Mouse (Mus musculus): ENCODE measurements around the gene Aldh3a1. TPM values are rescaled to one million over a fixed set of nuclear protein-coding genes. Genes with fewer than 3 reads are reported as not detected.
A peak's percentile ranks its signal among the peaks of the same experiment; 100 is the strongest.

Gene Aldh3a1
- polyA plus RNA-seq, 1 experiment: 130 TPM

- 84% methylated on average over 8 of the region's 8 CpGs for WGBS
- TF ChIP-seq POLR2A (IDR thresholded peaks at IDR 0.05; ENCODE audit: borderline replicate concordance, extremely low read depth, low read depth, low read length) (no peak), CTCF (IDR thresholded peaks at IDR 0.05; ENCODE audit: insufficient read depth, low read length) (no peak)
Measured at GRCm38 (mm10) chr11:61227816-61228215, 20.5 kb downstream of the Aldh3a1 start.

GRCm38 (mm10) chr11:61228406-61228805, 21.1 kb downstream of the Aldh3a1 start:
- 53% methylated on average over 3 of the region's 3 CpGs for WGBS
- H3K4me1 ChIP-seq (ENCODE audit: control insufficient read depth, insufficient read depth, low read length): peaks cover 10% of the 10 kb centered on the region
- H3K4me3 ChIP-seq (replicated peaks; ENCODE audit: extremely low read depth, low read depth, low read length): no peak overlapping the region
- DNase-seq: peak; percentile 36
- TF ChIP-seq POLR2A (IDR thresholded peaks at IDR 0.05; ENCODE audit: borderline replicate concordance, extremely low read depth, low read depth, low read length) (no peak), CTCF (IDR thresholded peaks at IDR 0.05; ENCODE audit: insufficient read depth, low read length) (no peak)

More at GRCm38 (mm10) chr11:61227816-61228215, 20.5 kb downstream of the Aldh3a1 start:
- H3K4me1 ChIP-seq (ENCODE audit: control insufficient read depth, insufficient read depth, low read length): peaks cover 10% of the 10 kb centered on the region
- H3K4me3 ChIP-seq (replicated peaks; ENCODE audit: extremely low read depth, low read depth, low read length): no peak overlapping the region
- no peak for DNase-seq

- DNase-seq: peak; percentile 56
- no peak overlapping the region for H3K4me3 ChIP-seq (replicated peaks; ENCODE audit: extremely low read depth, low read depth, low read length)
- no peak for TF ChIP-seq POLR2A (IDR thresholded peaks at IDR 0.05; ENCODE audit: borderline replicate concordance, extremely low read depth, low read depth, low read length)
- TF ChIP-seq CTCF (IDR thresholded peaks at IDR 0.05; ENCODE audit: insufficient read depth, low read length): peak; percentile 63
- H3K4me1 ChIP-seq (ENCODE audit: control insufficient read depth, insufficient read depth, low read length): 0 out of 2 replicates have a peak, but pooled peaks cover under 1% of the 10 kb centered on the region
- WGBS: 1% methylated on average over 9 of the region's 9 CpGs
Measured at GRCm38 (mm10) chr11:61231329-61231728, 24.0 kb downstream of the Aldh3a1 start.

- TF ChIP-seq CTCF (IDR thresholded peaks at IDR 0.05; ENCODE audit: insufficient read depth, low read length): no peak
- TF ChIP-seq POLR2A (IDR thresholded peaks at IDR 0.05; ENCODE audit: borderline replicate concordance, extremely low read depth, low read depth, low read length): no peak
- Histone ChIP-seq H3K4me3 (replicated peaks; ENCODE audit: extremely low read depth, low read depth, low read length) (no peak overlapping the region), H3K4me1 (ENCODE audit: control insufficient read depth, insufficient read depth, low read length) (no peaks in the 10 kb centered on the region)
- no peak for DNase-seq
- 24% methylated on average over 5 of the region's 5 CpGs for WGBS
Measured at GRCm38 (mm10) chr11:61234174-61234573, 26.8 kb downstream of the Aldh3a1 start.

- no peak overlapping the region for H3K4me3 ChIP-seq (replicated peaks; ENCODE audit: extremely low read depth, low read depth, low read length)
- no peaks in the 10 kb centered on the region for H3K4me1 ChIP-seq (ENCODE audit: control insufficient read depth, insufficient read depth, low read length)
- TF ChIP-seq POLR2A (IDR thresholded peaks at IDR 0.05; ENCODE audit: borderline replicate concordance, extremely low read depth, low read depth, low read length) (no peak), CTCF (IDR thresholded peaks at IDR 0.05; ENCODE audit: insufficient read depth, low read length) (no peak)
- 82% methylated on average over 3 of the region's 3 CpGs for WGBS
- no peak for DNase-seq
Measured at GRCm38 (mm10) chr11:61236015-61236414, 28.7 kb downstream of the Aldh3a1 start.

- Histone ChIP-seq H3K4me3 (replicated peaks; ENCODE audit: extremely low read depth, low read depth, low read length) (no peak overlapping the region), H3K4me1 (ENCODE audit: control insufficient read depth, insufficient read depth, low read length) (no peaks in the 10 kb centered on the region)
- WGBS: 80% methylated on average over 7 of the region's 7 CpGs
- no peak for DNase-seq
- TF ChIP-seq CTCF (IDR thresholded peaks at IDR 0.05; ENCODE audit: insufficient read depth, low read length) (no peak), POLR2A (IDR thresholded peaks at IDR 0.05; ENCODE audit: borderline replicate concordance, extremely low read depth, low read depth, low read length) (no peak)
Measured at GRCm38 (mm10) chr11:61244406-61244805, 37.1 kb downstream of the Aldh3a1 start.

- WGBS: 79% methylated on average over 10 of the region's 10 CpGs
- no peak for TF ChIP-seq CTCF (IDR thresholded peaks at IDR 0.05; ENCODE audit: insufficient read depth, low read length)
- TF ChIP-seq POLR2A (IDR thresholded peaks at IDR 0.05; ENCODE audit: borderline replicate concordance, extremely low read depth, low read depth, low read length): no peak
- Histone ChIP-seq H3K4me3 (replicated peaks; ENCODE audit: extremely low read depth, low read depth, low read length) (no peak overlapping the region), H3K4me1 (ENCODE audit: control insufficient read depth, insufficient read depth, low read length) (no peaks in the 10 kb centered on the region)
- no peak for DNase-seq
Measured at GRCm38 (mm10) chr11:61251741-61252140, 44.4 kb downstream of the Aldh3a1 start.

- DNase-seq: no peak
- H3K4me3 ChIP-seq (replicated peaks; ENCODE audit: extremely low read depth, low read depth, low read length): no peak overlapping the region
- H3K4me1 ChIP-seq (ENCODE audit: control insufficient read depth, insufficient read depth, low read length): no peaks in the 10 kb centered on the region
- WGBS: 84% methylated on average over 12 of the region's 12 CpGs
- TF ChIP-seq POLR2A (IDR thresholded peaks at IDR 0.05; ENCODE audit: borderline replicate concordance, extremely low read depth, low read depth, low read length) (no peak), CTCF (IDR thresholded peaks at IDR 0.05; ENCODE audit: insufficient read depth, low read length) (no peak)
Measured at GRCm38 (mm10) chr11:61252807-61253206, 45.5 kb downstream of the Aldh3a1 start.

- DNase-seq: no peak
- WGBS: 93% methylated on average over 6 of the region's 6 CpGs
- Histone ChIP-seq H3K4me3 (replicated peaks; ENCODE audit: extremely low read depth, low read depth, low read length) (no peak overlapping the region), H3K4me1 (ENCODE audit: control insufficient read depth, insufficient read depth, low read length) (no peaks in the 10 kb centered on the region)
- TF ChIP-seq POLR2A (IDR thresholded peaks at IDR 0.05; ENCODE audit: borderline replicate concordance, extremely low read depth, low read depth, low read length) (no peak), CTCF (IDR thresholded peaks at IDR 0.05; ENCODE audit: insufficient read depth, low read length) (no peak)
Measured at GRCm38 (mm10) chr11:61259106-61259505, 51.8 kb downstream of the Aldh3a1 start.

- DNase-seq: no peak
- WGBS: 95% methylated on average over 14 of the region's 14 CpGs
- Histone ChIP-seq H3K4me1 (ENCODE audit: control insufficient read depth, insufficient read depth, low read length) (no peaks in the 10 kb centered on the region), H3K4me3 (replicated peaks; ENCODE audit: extremely low read depth, low read depth, low read length) (no peak overlapping the region)
- no peak for TF ChIP-seq CTCF (IDR thresholded peaks at IDR 0.05; ENCODE audit: insufficient read depth, low read length)
- TF ChIP-seq POLR2A (IDR thresholded peaks at IDR 0.05; ENCODE audit: borderline replicate concordance, extremely low read depth, low read depth, low read length): no peak
Measured at GRCm38 (mm10) chr11:61262516-61262915, 55.2 kb downstream of the Aldh3a1 start.

All from lung, adult 2 months (tissue).